Mouse (Mus musculus) c-Kit-positive CD71-positive TER-119-positive erythroid progenitor cells, embryonic 14.5 days (primary cell): Measurements from ENCODE around the gene Sult1a1.

Experiments
- DNase-seq: peaks from one replicate; pipeline ENCODE4 v3.0.0-alpha.2; 2013; ENCODE audit warnings: low spot score

Gene Sult1a1

GRCm38 (mm10) chr7:126676207-126676606, at the start of gene Sult1a1:
Sult1a1 (minus strand) TSS chr7:126676432.
- DNase-seq, result no peak

- DNase-seq, result no peak
Observed at GRCm38 (mm10) chr7:126725667-126726066, 49.4 kb upstream of the Sult1a1 start.

GRCm38 (mm10) chr7:126725077-126725476, 48.8 kb upstream of the Sult1a1 start:
- no peak for DNase-seq

- no peak for DNase-seq
Observed at GRCm38 (mm10) chr7:126721635-126722034, 45.4 kb upstream of the Sult1a1 start.

- no peak for DNase-seq
Observed at GRCm38 (mm10) chr7:126718787-126719337, 42.6 kb upstream of the Sult1a1 start.

- no peak for DNase-seq
Observed at GRCm38 (mm10) chr7:126717566-126717965, 41.3 kb upstream of the Sult1a1 start.

GRCm38 (mm10) chr7:126715679-126716078, 39.4 kb upstream of the Sult1a1 start:
- DNase-seq, result no peak

- DNase-seq, result no peak
Observed at GRCm38 (mm10) chr7:126711910-126712309, 35.7 kb upstream of the Sult1a1 start.

GRCm38 (mm10) chr7:126710266-126710665, 34.0 kb upstream of the Sult1a1 start:
- DNase-seq, result no peak

GRCm38 (mm10) chr7:126708175-126708952, 32.1 kb upstream of the Sult1a1 start:
- DNase-seq, result no peak

GRCm38 (mm10) chr7:126707442-126708174, 31.4 kb upstream of the Sult1a1 start, which contains the start of gene Coro1a:
Coro1a (minus strand) TSS chr7:126707787.
- no peak for DNase-seq

GRCm38 (mm10) chr7:126704121-126704980, 28.1 kb upstream of the Sult1a1 start:
- DNase-seq, result no peak

- DNase-seq, result no peak
Observed at GRCm38 (mm10) chr7:126703757-126704077, 27.5 kb upstream of the Sult1a1 start.

GRCm38 (mm10) chr7:126702861-126703756, 26.9 kb upstream of the Sult1a1 start:
- no peak for DNase-seq

GRCm38 (mm10) chr7:126702358-126702757, 26.1 kb upstream of the Sult1a1 start:
- no peak for DNase-seq

- no peak for DNase-seq
Observed at GRCm38 (mm10) chr7:126701559-126702357, 25.5 kb upstream of the Sult1a1 start.

- peak; percentile 85 for DNase-seq
Observed at GRCm38 (mm10) chr7:126701070-126701469, 24.8 kb upstream of the Sult1a1 start.

GRCm38 (mm10) chr7:126700063-126701015, 24.1 kb upstream of the Sult1a1 start:
- DNase-seq, result no peak

- DNase-seq, result no peak
Observed at GRCm38 (mm10) chr7:126697838-126698237, 21.6 kb upstream of the Sult1a1 start.
